Comparison of ENCODE assay signal across 8 mouse cellular contexts in the genomic region with DNA sequence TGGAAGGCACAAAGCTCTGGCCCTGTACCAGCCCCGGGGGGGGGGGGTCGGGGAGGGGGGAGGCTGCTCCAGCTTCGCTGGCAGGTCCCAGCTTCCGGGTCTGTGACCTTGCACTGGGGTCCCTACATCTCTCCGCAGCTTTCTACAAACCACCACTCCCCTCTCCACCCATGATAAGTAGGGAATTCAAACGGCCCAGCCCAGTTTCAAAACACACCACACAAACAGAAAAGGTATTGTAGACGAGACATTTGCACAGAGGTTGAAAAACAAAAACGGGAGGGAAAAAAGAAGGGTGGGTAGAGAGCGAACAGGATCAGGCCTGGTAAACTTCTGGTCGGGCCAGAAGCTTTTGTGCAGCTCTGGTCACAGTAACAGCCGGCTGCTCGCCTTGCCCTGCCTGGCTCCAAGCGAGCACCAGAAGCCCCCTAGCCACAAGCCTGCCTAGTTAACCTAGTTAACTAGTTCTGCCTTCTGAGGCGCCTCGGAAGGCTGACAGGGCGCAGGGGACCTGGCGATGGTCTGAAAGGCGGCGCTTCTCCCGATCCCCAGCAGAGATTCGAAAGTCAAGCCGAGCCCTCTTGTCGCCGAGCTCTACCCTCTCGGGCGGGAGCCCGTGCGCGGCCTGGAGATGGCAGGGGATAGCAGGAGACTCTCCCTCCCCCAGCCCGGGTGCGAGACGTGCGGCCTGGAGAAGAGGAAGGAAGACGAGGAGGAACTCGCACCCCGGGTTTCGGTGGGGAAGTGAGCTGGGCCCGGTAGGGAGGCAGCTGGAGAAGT. TPM values are rescaled to one million over a fixed set of nuclear protein-coding genes. Genes with fewer than 3 reads are reported as not detected.
DNase-seq lines count a peak whose midpoint lies in the region; ATAC-seq and TF ChIP-seq lines count a peak whose summit lies in the region.

No protein-coding gene starts in this region.

- H3K9me3 ChIP-seq in forebrain, embryonic 13.5 days (replicated peaks): no peaks in the 10 kb centered on the region
- H3K9me3 ChIP-seq in hindbrain, embryonic 11.5 days (ENCODE audit: control insufficient read depth, low read length): no peaks in the 10 kb centered on the region
- H3K9me3 ChIP-seq in limb, embryonic 11.5 days (ENCODE audit: control insufficient read depth, low read length): no peaks in the 10 kb centered on the region
- no peaks in the 10 kb centered on the region for H3K9me3 ChIP-seq in midbrain, embryonic 10.5 days (replicated peaks)

- under 1% methylated on average over 36 of the region's 38 CpGs for WGBS in forebrain, embryonic 13.5 days
- under 1% methylated on average over 32 of the region's 38 CpGs for WGBS in hindbrain, embryonic 11.5 days
- under 1% methylated on average over 36 of the region's 38 CpGs for WGBS in limb, embryonic 11.5 days
- under 1% methylated on average over 38 of the region's 38 CpGs for WGBS in midbrain, embryonic 10.5 days
- under 1% methylated on average over 38 of the region's 38 CpGs for WGBS in spleen, adult 2 months

- H3K4me1 ChIP-seq in forebrain, embryonic 13.5 days: peaks cover 22% of the 10 kb centered on the region
- peaks cover 5% of the 10 kb centered on the region; the same call in 1 of the 2 replicates for H3K4me1 ChIP-seq in hindbrain, embryonic 11.5 days (replicated peaks; ENCODE audit: control insufficient read depth, insufficient read depth, low read length)
- H3K4me1 ChIP-seq in limb, embryonic 11.5 days (ENCODE audit: control insufficient read depth, insufficient read depth, low read length): peaks cover 5% of the 10 kb centered on the region; the same call in 1 of the 2 replicates
- peaks cover 43% of the 10 kb centered on the region for H3K4me1 ChIP-seq in midbrain, embryonic 10.5 days
- H3K4me1 ChIP-seq in spleen, adult 2 months (ENCODE audit: control insufficient read depth, insufficient read depth, insufficient read length): peaks cover 26% of the 10 kb centered on the region

- H3K4me3 ChIP-seq in forebrain, embryonic 13.5 days: peak overlapping the region; percentile 57
- peak overlapping the region; percentile 47 for H3K4me3 ChIP-seq in hindbrain, embryonic 11.5 days (ENCODE audit: low read depth, low read length)
- peak overlapping the region; percentile 66 for H3K4me3 ChIP-seq in limb, embryonic 11.5 days (ENCODE audit: low read depth, low read length)
- H3K4me3 ChIP-seq in midbrain, embryonic 10.5 days: peak overlapping the region; percentile 72
- H3K4me3 ChIP-seq in spleen, adult 2 months (ENCODE audit: extremely low read depth, insufficient read depth, insufficient read length): peak overlapping the region; percentile 95

- ATAC-seq in forebrain, embryonic 13.5 days: peak; percentile 62
- peak; percentile 57 for ATAC-seq in hindbrain, embryonic 11.5 days (ENCODE audit: low FRiP score)
- ATAC-seq in limb, embryonic 11.5 days (ENCODE audit: insufficient number of reproducible peaks, low FRiP score, low TSS enrichment, low read depth): no peak

- no peak overlapping the region for H3K27ac ChIP-seq in forebrain, embryonic 13.5 days
- H3K27ac ChIP-seq in hindbrain, embryonic 11.5 days (ENCODE audit: low read depth, low read length): peak overlapping the region; percentile 65; the same call in 1 of the 2 replicates
- H3K27ac ChIP-seq in limb, embryonic 11.5 days (replicated peaks; ENCODE audit: low read depth, low read length): peak overlapping the region; percentile 79
- H3K27ac ChIP-seq in midbrain, embryonic 10.5 days (replicated peaks): peak overlapping the region; percentile 90
- H3K27ac ChIP-seq in spleen, adult 2 months (ENCODE audit: insufficient read depth, low read length): peak overlapping the region; percentile 97

- no peaks in the 10 kb centered on the region for H3K36me3 ChIP-seq in forebrain, embryonic 13.5 days (ENCODE audit: poor library complexity, severe bottlenecking)
- no peaks in the 10 kb centered on the region for H3K36me3 ChIP-seq in hindbrain, embryonic 11.5 days (ENCODE audit: control insufficient read depth, insufficient read depth, low read length)
- no peaks in the 10 kb centered on the region for H3K36me3 ChIP-seq in limb, embryonic 11.5 days (ENCODE audit: control insufficient read depth, insufficient read depth, low read length)
- H3K36me3 ChIP-seq in midbrain, embryonic 10.5 days: no peaks in the 10 kb centered on the region
- no peaks in the 10 kb centered on the region for H3K36me3 ChIP-seq in spleen, adult 2 months (ENCODE audit: control insufficient read depth, insufficient read depth, low read length)

- peak overlapping the region; percentile 73 for H3K9ac ChIP-seq in forebrain, embryonic 13.5 days
- peak overlapping the region; percentile 69 for H3K9ac ChIP-seq in hindbrain, embryonic 11.5 days (ENCODE audit: low read depth, low read length)
- H3K9ac ChIP-seq in limb, embryonic 11.5 days (ENCODE audit: low read length): peak overlapping the region; percentile 79

- TF ChIP-seq POLR2A in spleen, adult 2 months (IDR thresholded peaks at IDR 0.05; ENCODE audit: low read depth, low read length): no peak; the same call in none of the 2 replicates

- peaks cover 7% of the 10 kb centered on the region; the same call in 1 of the 2 replicates for H3K27me3 ChIP-seq in forebrain, embryonic 13.5 days
- H3K27me3 ChIP-seq in hindbrain, embryonic 11.5 days (ENCODE audit: control insufficient read depth, insufficient read depth, low read length): no peaks in the 10 kb centered on the region
- H3K27me3 ChIP-seq in limb, embryonic 11.5 days (ENCODE audit: control insufficient read depth, insufficient read depth, low read length): no peaks in the 10 kb centered on the region
- H3K27me3 ChIP-seq in midbrain, embryonic 10.5 days (ENCODE audit: low read depth, poor library complexity, severe bottlenecking): peaks cover 9% of the 10 kb centered on the region; the same call in 1 of the 2 replicates
- no peaks in the 10 kb centered on the region for H3K27me3 ChIP-seq in spleen, adult 2 months (ENCODE audit: control insufficient read depth, insufficient read depth, low read length)

- DNase-seq in cerebellum, postnatal 10 days: peak; percentile 44 to 49
- DNase-seq in cerebellum, postnatal 4 days (ENCODE audit: low spot score in 2 of 2): no peak
- DNase-seq in adrenal gland, adult 8-10 months: peak; percentile 31
- DNase-seq in hindbrain, embryonic 11.5 days (ENCODE audit: low spot score): peak; percentile 72
- DNase-seq in limb, embryonic 11.5 days (ENCODE audit: low spot score): peak; percentile 76
- DNase-seq in midbrain, embryonic 10.5 days (ENCODE audit: low spot score): peak; percentile 74
- peak in 1 of 2 experiments; percentile 68 for DNase-seq in spleen, adult 2 months (ENCODE audit: low read depth in 1 of 2, low spot score in 2 of 2)

- no peak for TF ChIP-seq CTCF in spleen, adult 2 months (IDR thresholded peaks at IDR 0.05; ENCODE audit: extremely low read depth, insufficient read depth, insufficient read length, insufficient replicate concordance)

- H3K4me2 ChIP-seq in forebrain, embryonic 13.5 days: peak overlapping the region; percentile 96
- H3K4me2 ChIP-seq in hindbrain, embryonic 11.5 days (replicated peaks; ENCODE audit: low read depth, low read length): peak overlapping the region; percentile 96
- H3K4me2 ChIP-seq in limb, embryonic 11.5 days (ENCODE audit: low read depth, severe bottlenecking): peak overlapping the region; percentile 57

RNA-seq across cellular contexts. Expression of gene Cmtm7, which starts 0.7 kb away (rescaled TPM):
- 10 to 100 TPM; 29.9 to 46.1 (median 34.1) TPM for total RNA-seq in adrenal gland, adult 8-10 months (2022)
- 25.7 and 28.5 TPM in 2 replicates for polyA plus RNA-seq in forebrain, embryonic 13.5 days (2015; fragmentation: Nextera tagmentation; extraction: Ambion mirVana)
- polyA plus RNA-seq in hindbrain, embryonic 11.5 days (2014; fragmentation: Nextera tagmentation; extraction: Ambion mirVana): 66.1 and 77.8 TPM in 2 replicates
- 71.1 and 84.6 TPM in 2 replicates for polyA plus RNA-seq in limb, embryonic 11.5 days (2014; fragmentation: Nextera tagmentation; extraction: Ambion mirVana)
- polyA plus RNA-seq in midbrain, embryonic 10.5 days (2016; fragmentation: Nextera tagmentation; extraction: Ambion mirVana): 75.6 and 88.2 TPM in 2 replicates
- 237 and 317 TPM in 2 replicates for polyA plus RNA-seq in spleen, adult 2 months (2012; rRNA removed)

RNA-seq across cellular contexts. Expression of gene Cmtm6, which starts 50.0 kb away (rescaled TPM):
- 100 to 1,000 TPM in 1 of 4 experiments, 10 to 100 TPM in 3; 68.5 to 105 (median 78.0) TPM for total RNA-seq in adrenal gland, adult 8-10 months (2022)
- polyA plus RNA-seq in forebrain, embryonic 13.5 days (2015; fragmentation: Nextera tagmentation; extraction: Ambion mirVana): 23.3 and 23.6 TPM in 2 replicates
- polyA plus RNA-seq in hindbrain, embryonic 11.5 days (2014; fragmentation: Nextera tagmentation; extraction: Ambion mirVana): 22.7 and 26.6 TPM in 2 replicates
- 24.0 and 24.9 TPM in 2 replicates for polyA plus RNA-seq in limb, embryonic 11.5 days (2014; fragmentation: Nextera tagmentation; extraction: Ambion mirVana)
- polyA plus RNA-seq in midbrain, embryonic 10.5 days (2016; fragmentation: Nextera tagmentation; extraction: Ambion mirVana): 27.1 and 27.2 TPM in 2 replicates
- polyA plus RNA-seq in spleen, adult 2 months (2012; rRNA removed): 36.7 and 38.5 TPM in 2 replicates

Comparison
In these comparisons a context has a peak if more than half of its experiments do, and no peak if none do; other contexts are left out.
1. DNase-seq: peak in cerebellum, postnatal 10 days (2 of 2), adrenal gland, adult 8-10 months (single experiment), hindbrain, embryonic 11.5 days (single experiment), limb, embryonic 11.5 days (single experiment) and midbrain, embryonic 10.5 days (single experiment); none in cerebellum, postnatal 4 days (0 of 2).
2. Peak in every context shown above with its lines, with median percentiles within 50 percentile points of each other: H3K4me2 ChIP-seq, H3K4me3 ChIP-seq and H3K9ac ChIP-seq.